Mouse (Mus musculus): ENCODE measurements at regions not wholly inside any gene's neighbourhood (a gene's known extent, or its start where the extent isn't known, plus 50 kb on each side); places are given as distances from the start of the nearest gene placed in this dataset.

DNA sequence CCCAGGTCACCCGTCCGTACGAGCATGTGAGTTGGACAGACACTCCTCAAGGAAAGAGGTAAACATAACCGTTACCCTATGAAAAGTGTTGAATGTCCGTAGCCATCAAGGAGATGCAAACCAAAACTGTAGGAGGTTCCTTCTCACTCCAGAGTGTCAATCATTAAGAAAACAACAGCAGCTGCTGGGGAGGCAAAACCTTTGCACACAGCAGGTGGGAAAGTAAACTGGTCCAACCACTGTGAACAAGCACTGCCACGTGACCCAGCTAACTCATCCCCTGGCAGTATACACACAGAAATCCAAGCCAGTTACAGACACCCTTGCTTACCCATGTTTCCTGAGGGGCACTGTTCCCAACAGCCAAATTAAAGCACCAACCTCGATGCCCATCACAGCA, 54.7 kb upstream of the Irx5 start:
- no peaks in the 10 kb centered on the region for H3K4me1 ChIP-seq
- no peak overlapping the region for H3K27ac ChIP-seq
- WGBS = 78% methylated on average over 7 of the region's 7 CpGs
- H3K36me3 ChIP-seq = no peaks in the 10 kb centered on the region
- H3K9me3 ChIP-seq = peaks cover 5% of the 10 kb centered on the region; the same call in 1 of the 2 replicates
- H3K27me3 ChIP-seq = 0 out of 2 replicates have a peak, but pooled peaks cover 2% of the 10 kb centered on the region
- no peak overlapping the region for H3K4me2 ChIP-seq (replicated peaks)
- no peak overlapping the region for H3K9ac ChIP-seq
- ATAC-seq (ENCODE audit: low FRiP score, low read depth) = no peak
- no peak overlapping the region for H3K4me3 ChIP-seq

DNA sequence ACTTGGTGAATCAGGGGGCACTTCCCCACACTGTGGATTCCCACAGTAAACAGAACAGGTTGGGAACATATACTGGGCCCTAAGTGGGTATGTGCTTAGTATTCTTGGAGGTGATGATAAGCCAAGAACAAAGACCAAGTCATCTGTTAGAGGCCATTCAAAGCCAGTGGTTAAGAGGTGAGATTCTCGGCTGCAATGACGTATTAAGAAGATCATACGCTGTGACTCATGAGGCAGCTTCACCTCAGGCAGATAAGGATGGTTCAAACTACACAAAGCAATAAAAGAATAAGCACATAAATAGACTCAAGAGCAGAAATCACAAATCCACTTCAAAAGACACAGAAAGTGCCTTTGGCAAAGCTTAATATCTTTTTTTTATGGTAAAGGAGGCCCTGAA, 56.4 kb upstream of the Irx5 start:
- Histone ChIP-seq H3K4me3 (no peak overlapping the region), H3K9me3 (peaks cover 5% of the 10 kb centered on the region; the same call in 1 of the 2 replicates), H3K9ac (no peak overlapping the region), H3K4me2 (replicated peaks) (no peak overlapping the region), H3K27me3 (0 out of 2 replicates have a peak, but pooled peaks cover 6% of the 10 kb centered on the region), H3K36me3 (no peaks in the 10 kb centered on the region), H3K27ac (no peak overlapping the region), H3K4me1 (no peaks in the 10 kb centered on the region)
- WGBS = 84% methylated on average over 3 of the region's 3 CpGs
- ATAC-seq (ENCODE audit: low FRiP score, low read depth) = no peak

DNA sequence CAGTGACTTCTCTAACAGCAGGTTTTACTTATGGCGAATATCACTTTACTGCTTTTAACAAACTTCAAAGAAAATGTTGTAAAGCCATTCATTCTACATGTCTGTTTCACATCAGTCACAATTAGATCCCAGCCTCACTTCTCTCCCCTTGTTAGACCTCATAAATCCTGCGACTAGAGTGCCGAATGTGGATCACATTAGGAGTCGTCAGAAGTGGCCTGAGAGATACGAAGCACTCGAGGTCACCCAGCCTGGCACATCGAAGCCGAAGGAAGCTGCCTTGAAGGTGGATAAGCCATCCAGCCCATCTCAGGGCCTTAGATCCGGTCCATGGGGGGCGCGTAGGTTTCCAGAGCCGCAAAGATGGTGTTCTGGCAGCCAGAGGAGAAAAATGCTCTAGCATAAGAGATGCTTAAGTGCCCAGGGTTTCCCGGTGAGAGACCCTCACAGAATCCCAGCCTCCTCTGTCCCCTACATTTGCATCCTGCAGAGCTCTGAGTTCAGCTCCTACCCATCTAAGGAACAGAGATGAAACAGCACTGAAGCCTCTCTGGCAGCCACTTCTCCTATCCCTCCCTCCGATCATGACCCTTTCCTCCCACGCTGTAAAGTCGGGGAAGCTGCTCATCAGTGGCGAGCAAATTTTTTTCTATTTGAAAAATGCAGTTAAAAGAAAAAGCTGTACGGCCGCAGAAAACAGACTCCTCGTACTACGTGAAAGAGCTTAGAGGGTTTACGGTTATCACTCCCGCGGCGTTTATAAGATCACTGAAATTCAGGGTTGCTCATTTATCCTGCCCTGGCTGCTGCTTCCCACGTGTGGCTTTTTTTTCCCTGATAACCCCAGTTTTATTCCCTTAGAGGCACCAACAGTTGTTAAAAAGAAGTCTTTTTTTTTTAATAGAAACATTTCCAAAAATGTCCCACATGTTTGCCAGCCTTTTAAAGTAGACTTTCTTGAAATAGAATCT, 70.3 kb upstream of the Irx5 start:
- Histone ChIP-seq H3K4me3 (0 out of 2 replicates have a peak overlapping the region, but pooled peaks have one; percentile 2), H3K36me3 (no peaks in the 10 kb centered on the region), H3K27me3 (peaks cover 68% of the 10 kb centered on the region), H3K4me2 (replicated peaks) (peak overlapping the region; percentile 52), H3K9me3 (no peaks in the 10 kb centered on the region), H3K27ac (peak overlapping the region; percentile 70), H3K4me1 (peaks cover 36% of the 10 kb centered on the region), H3K9ac (no peak overlapping the region)
- peak; percentile 46; the same call in 1 of the 2 replicates for ATAC-seq (ENCODE audit: low FRiP score, low read depth)
- WGBS = 9% methylated on average over 26 of the region's 26 CpGs

DNA sequence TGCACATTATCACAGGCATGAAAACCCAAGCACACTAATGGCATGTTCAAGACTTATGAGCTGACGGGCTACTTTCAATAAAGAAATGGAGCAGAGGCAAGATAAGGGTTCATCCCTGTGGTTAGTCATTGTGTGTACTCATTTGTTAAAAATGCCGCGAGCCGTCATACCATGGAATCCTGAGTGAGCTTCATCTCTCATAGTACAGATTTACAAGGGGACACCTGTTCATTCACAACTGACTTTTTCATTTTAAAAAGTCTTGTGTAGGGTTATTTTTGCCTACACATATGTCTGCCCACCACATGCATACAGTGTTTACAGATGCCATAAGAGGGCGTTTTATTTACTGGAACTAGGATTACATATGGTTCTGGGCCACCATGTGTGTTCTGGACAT, 81.7 kb upstream of the Irx5 start:
- Histone ChIP-seq H3K9ac (no peak overlapping the region), H3K4me2 (replicated peaks) (no peak overlapping the region), H3K36me3 (no peaks in the 10 kb centered on the region), H3K4me3 (no peak overlapping the region), H3K9me3 (no peaks in the 10 kb centered on the region), H3K27ac (no peak overlapping the region), H3K27me3 (peaks cover 5% of the 10 kb centered on the region; the same call in 1 of the 2 replicates), H3K4me1 (no peaks in the 10 kb centered on the region)
- WGBS = 89% methylated on average over 5 of the region's 5 CpGs
- ATAC-seq (ENCODE audit: low FRiP score, low read depth) = no peak

DNA sequence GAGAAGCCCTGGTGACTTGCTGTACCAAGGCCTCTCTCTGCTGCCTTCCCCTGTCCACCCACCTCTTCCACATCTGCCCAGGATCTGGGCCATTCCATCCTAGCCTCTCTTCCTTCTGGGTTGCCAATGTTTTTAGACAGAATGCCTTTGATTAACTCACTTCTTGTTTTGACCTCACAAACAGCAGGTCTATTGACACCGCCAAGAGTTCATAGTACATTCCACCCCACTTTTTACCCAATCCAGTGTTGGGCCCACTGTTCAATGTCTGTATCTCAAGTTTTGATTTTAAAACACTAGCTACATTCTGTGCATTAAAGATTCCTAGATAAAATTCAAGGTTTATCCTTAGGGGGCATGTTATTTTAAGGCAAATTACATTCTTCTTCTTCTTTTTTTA, 84.7 kb upstream of the Irx5 start:
- Histone ChIP-seq H3K9ac (no peak overlapping the region), H3K27ac (no peak overlapping the region), H3K4me2 (replicated peaks) (no peak overlapping the region), H3K9me3 (peaks cover 10% of the 10 kb centered on the region), H3K36me3 (no peaks in the 10 kb centered on the region), H3K4me3 (no peak overlapping the region), H3K4me1 (no peaks in the 10 kb centered on the region), H3K27me3 (peaks cover 5% of the 10 kb centered on the region; the same call in 1 of the 2 replicates)
- ATAC-seq (ENCODE audit: low FRiP score, low read depth) = no peak
- WGBS = 91% methylated on average over 1 of the region's 1 CpGs

DNA sequence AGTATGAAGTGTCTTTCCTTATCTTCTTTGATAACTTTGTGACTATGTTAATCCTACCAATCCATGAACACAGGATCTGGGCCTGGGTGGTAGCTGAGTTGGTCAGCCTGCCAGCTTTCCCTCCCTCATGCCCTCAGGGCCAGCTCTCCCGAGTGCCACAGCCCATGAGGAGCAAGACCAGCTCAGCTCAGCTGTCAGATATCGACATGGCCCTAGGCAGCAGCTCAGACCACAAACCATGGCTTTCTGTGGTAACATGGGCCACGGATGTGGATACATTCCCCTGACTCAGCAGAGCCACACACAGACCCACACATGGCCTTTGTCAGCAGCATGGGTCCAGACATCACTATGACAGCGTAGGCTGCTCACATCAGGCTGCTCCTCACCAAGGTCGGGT, 85.4 kb upstream of the Irx5 start:
- ATAC-seq (ENCODE audit: low FRiP score, low read depth) = no peak
- Histone ChIP-seq H3K4me2 (replicated peaks) (no peak overlapping the region), H3K36me3 (no peaks in the 10 kb centered on the region), H3K27ac (no peak overlapping the region), H3K27me3 (peaks cover 5% of the 10 kb centered on the region; the same call in 1 of the 2 replicates), H3K9me3 (peaks cover 10% of the 10 kb centered on the region), H3K4me1 (no peaks in the 10 kb centered on the region), H3K9ac (no peak overlapping the region), H3K4me3 (no peak overlapping the region)
- WGBS = 70% methylated on average over 5 of the region's 5 CpGs

DNA sequence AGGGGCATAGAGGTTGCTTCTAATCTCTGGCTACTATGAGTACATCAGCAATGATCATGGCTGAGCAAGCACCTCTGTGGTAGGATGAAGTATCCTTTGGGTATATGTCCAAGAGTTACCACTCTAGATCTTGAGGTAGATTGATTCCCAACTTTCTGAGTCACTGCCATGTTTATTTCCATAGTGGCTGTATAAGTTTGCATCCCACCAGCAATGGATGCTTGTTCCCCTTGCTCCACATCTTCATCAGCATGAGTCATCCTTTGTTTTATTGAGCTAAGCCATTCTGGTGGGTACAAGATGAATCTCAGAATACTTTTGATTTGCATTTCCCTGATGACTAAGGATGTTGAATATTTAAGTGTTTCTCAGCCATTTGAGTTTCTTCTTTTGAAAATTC, 86.8 kb upstream of the Irx5 start:
- Histone ChIP-seq H3K4me1 (0 out of 2 replicates have a peak, but pooled peaks cover 4% of the 10 kb centered on the region), H3K9me3 (peaks cover 10% of the 10 kb centered on the region), H3K4me3 (no peak overlapping the region), H3K36me3 (no peaks in the 10 kb centered on the region), H3K27ac (no peak overlapping the region), H3K9ac (no peak overlapping the region), H3K4me2 (replicated peaks) (no peak overlapping the region), H3K27me3 (peaks cover 16% of the 10 kb centered on the region)
- ATAC-seq (ENCODE audit: low FRiP score, low read depth) = no peak

DNA sequence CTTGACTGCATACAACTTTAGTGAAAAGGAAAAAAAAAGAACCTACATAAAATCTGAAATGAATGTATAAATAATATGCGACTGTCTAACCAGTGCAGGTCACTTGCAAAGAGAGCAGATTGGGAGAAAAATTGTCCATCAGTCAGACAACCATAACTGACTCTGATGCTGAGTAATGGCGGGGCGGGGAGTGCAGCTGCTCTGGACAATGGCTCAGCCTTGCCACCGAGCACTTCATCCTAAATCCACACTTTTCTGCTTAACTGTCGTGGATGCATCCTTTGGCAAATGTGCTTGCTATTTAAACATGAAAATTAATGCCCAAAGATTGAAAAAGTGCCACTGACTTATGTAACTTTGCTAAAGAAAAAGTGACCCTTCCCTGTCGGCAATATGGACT, 90.0 kb upstream of the Irx5 start:
- no peaks in the 10 kb centered on the region for H3K36me3 ChIP-seq
- no peak overlapping the region for H3K27ac ChIP-seq
- H3K9me3 ChIP-seq = peaks cover 10% of the 10 kb centered on the region
- 75% methylated on average over 6 of the region's 6 CpGs for WGBS
- peaks cover 39% of the 10 kb centered on the region for H3K27me3 ChIP-seq
- 0 out of 2 replicates have a peak, but pooled peaks cover 5% of the 10 kb centered on the region for H3K4me1 ChIP-seq
- H3K4me3 ChIP-seq = no peak overlapping the region
- H3K4me2 ChIP-seq (replicated peaks) = no peak overlapping the region
- ATAC-seq (ENCODE audit: low FRiP score, low read depth) = no peak
- no peak overlapping the region for H3K9ac ChIP-seq

DNA sequence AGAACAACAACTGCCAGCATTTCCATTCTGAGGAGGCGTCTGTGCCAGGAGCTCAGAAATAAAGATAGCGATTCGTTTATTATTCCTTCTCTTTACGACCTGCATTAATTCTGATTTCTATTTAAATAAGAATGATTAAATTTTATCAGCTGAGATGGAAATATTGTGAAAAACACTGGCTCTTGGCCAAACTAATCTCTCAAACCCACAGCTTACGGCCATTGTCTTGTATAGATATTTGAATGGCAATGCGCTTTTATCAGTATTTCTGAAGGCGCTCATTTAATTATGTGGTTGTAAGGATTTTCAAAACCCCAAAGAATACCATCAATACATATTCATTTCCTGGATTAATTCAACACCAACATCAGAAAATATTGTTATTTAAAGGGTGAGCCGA, 97.4 kb upstream of the Irx5 start:
- WGBS = 92% methylated on average over 8 of the region's 8 CpGs
- H3K9me3 ChIP-seq = no peaks in the 10 kb centered on the region
- no peak for ATAC-seq (ENCODE audit: low FRiP score, low read depth)
- H3K4me1 ChIP-seq = no peaks in the 10 kb centered on the region
- no peak overlapping the region for H3K4me2 ChIP-seq (replicated peaks)
- no peak overlapping the region for H3K4me3 ChIP-seq
- H3K27ac ChIP-seq = no peak overlapping the region
- H3K9ac ChIP-seq = no peak overlapping the region
- H3K27me3 ChIP-seq = peaks cover 28% of the 10 kb centered on the region
- no peaks in the 10 kb centered on the region for H3K36me3 ChIP-seq

DNA sequence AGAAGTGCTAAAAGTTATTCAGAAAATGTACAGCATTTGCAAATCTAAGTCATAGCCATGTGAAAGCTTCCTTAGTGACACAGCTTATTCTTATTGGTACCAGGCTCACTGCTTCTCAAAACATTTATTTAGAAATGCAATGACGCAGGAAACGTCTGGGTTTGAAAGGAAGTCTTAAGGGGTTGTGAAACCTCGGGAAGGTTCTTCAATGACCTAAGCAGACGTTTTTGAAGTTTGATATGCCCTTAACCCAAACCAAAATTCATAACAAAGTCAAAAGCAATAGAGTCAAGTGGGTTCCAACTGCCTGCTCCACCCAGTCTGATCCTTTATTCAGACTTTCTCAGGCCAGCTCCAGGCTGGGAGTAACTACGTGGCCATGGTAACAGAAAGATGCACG, 99.2 kb upstream of the Irx5 start:
- H3K27me3 ChIP-seq = peaks cover 11% of the 10 kb centered on the region
- H3K4me1 ChIP-seq = peaks cover 2% of the 10 kb centered on the region
- H3K4me3 ChIP-seq = no peak overlapping the region
- no peak overlapping the region for H3K4me2 ChIP-seq (replicated peaks)
- no peak for ATAC-seq (ENCODE audit: low FRiP score, low read depth)
- H3K36me3 ChIP-seq = no peaks in the 10 kb centered on the region
- no peak overlapping the region for H3K9ac ChIP-seq
- no peak overlapping the region for H3K27ac ChIP-seq
- no peaks in the 10 kb centered on the region for H3K9me3 ChIP-seq
- 52% methylated on average over 6 of the region's 6 CpGs for WGBS

DNA sequence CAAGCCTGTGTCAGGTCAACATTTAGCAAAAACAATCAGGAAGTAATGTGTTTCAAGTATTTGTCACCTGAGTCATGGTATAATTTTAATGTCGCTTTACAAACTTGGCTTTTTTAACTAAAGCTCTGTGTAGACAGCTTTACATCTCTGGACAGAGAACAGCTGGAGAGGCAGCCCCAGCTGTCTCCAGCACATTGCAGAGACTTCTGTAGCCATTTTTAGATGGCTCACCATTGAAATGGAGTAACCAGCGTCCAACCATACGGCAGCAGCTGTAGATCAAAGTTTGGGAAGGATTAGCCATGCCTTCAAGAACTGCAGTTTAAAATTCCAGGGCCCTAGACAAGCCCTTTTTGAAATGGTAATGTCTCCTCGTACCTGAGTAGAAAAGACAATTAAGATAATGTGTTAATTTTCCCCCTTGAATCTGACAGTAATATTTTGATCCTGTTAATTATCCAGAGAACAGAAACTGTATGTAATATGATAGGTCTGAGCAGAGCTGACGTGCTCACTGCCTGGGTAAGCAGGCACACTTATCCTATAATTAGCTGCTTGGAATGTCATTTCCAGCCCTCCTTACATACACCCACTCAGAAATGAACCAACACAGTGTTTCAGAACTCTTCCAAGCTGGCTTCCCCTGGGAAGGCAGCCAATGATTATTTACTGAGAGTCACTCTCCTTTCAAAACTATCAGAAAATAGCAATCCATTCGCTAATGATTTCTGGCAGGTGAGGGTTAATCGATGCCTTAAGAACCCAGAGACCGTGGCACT, 104.6 kb upstream of the Irx5 start:
- H3K27ac ChIP-seq = no peak overlapping the region
- H3K4me1 ChIP-seq = peaks cover 10% of the 10 kb centered on the region
- 44% methylated on average over 8 of the region's 8 CpGs for WGBS
- H3K9ac ChIP-seq = no peak overlapping the region
- H3K36me3 ChIP-seq = no peaks in the 10 kb centered on the region
- no peaks in the 10 kb centered on the region for H3K9me3 ChIP-seq
- no peak overlapping the region for H3K4me2 ChIP-seq (replicated peaks)
- peak; percentile 84 for ATAC-seq (ENCODE audit: low FRiP score, low read depth)
- H3K4me3 ChIP-seq = no peak overlapping the region
- peaks cover 18% of the 10 kb centered on the region for H3K27me3 ChIP-seq

DNA sequence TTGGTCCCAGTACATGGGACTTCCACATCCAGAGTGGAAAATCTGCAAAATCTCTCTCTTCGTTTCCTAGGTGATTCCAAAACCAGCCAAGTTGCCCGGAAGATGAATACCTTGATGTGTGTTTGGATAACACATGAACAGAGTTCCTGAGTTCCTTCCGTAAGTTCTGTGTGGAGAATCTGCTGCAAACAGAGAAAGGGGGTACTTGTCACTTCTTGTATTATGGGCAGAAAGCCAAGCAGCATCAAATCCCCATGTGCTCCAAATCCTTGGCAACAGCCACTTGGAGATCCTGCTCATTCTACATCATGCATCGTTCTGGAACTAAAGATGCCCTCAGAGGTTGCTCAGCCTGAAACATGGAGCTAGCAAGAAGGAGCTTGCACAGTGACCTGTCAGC, 111.1 kb upstream of the Irx5 start:
- H3K27me3 ChIP-seq = peaks cover 36% of the 10 kb centered on the region
- H3K36me3 ChIP-seq = no peaks in the 10 kb centered on the region
- no peak overlapping the region for H3K4me3 ChIP-seq
- WGBS = 82% methylated on average over 4 of the region's 4 CpGs
- H3K27ac ChIP-seq = no peak overlapping the region
- H3K9me3 ChIP-seq = no peaks in the 10 kb centered on the region
- no peak overlapping the region for H3K4me2 ChIP-seq (replicated peaks)
- H3K4me1 ChIP-seq = no peaks in the 10 kb centered on the region
- no peak overlapping the region for H3K9ac ChIP-seq
- no peak for ATAC-seq (ENCODE audit: low FRiP score, low read depth)

Measured in limb, embryonic 13.5 days (tissue).